Mouse (Mus musculus) forebrain, embryonic 11.5 days (tissue): ENCODE measurements around the gene Gm49394. TPM values are rescaled to one million over a fixed set of nuclear protein-coding genes. Genes with fewer than 3 reads are reported as not detected.
A peak's percentile ranks its signal among the peaks of the same experiment; 100 is the strongest.

Source experiments
- ATAC-seq: fragments of 200-750 bp; cut with Nextera tagmentation; replicated peaks from 2 replicates; pipeline ENCODE4 v1.8.0; 2017; ENCODE audit warnings: moderate TSS enrichment; ENCODE audit not compliant: low FRiP score
- DNase-seq: peaks from one replicate; pipeline ENCODE4 v3.0.0-alpha.2; 2017; ENCODE audit warnings: low spot score
- H3K27ac ChIP-seq: fragments of 300-500 bp; sonication (generic); 2 replicates; pipeline ENCODE4 v1.5.1; 2014; ENCODE audit warnings: low read depth, low read length
- H3K27me3 ChIP-seq: fragments of 300-500 bp; sonication (generic); 2 replicates; pipeline ENCODE4 v1.6.1; 2014; ENCODE audit warnings: mild to moderate bottlenecking, low read length, mixed read lengths; ENCODE audit not compliant: control insufficient read depth, insufficient read depth
- H3K36me3 ChIP-seq: fragments of 300-500 bp; sonication (generic); 2 replicates; pipeline ENCODE4 v1.6.1; 2014; ENCODE audit warnings: mild to moderate bottlenecking, low read length, moderate library complexity, mixed read lengths; ENCODE audit not compliant: control insufficient read depth, insufficient read depth
- H3K4me1 ChIP-seq: fragments of 300-500 bp; sonication (generic); replicated peaks from 2 replicates; pipeline ENCODE4 v1.6.1; 2014; ENCODE audit warnings: low read length, mixed read lengths; ENCODE audit not compliant: control insufficient read depth, insufficient read depth
- H3K4me2 ChIP-seq: fragments of 300-500 bp; sonication (generic); 2 replicates; pipeline ENCODE4 v1.6.1; 2014; ENCODE audit warnings: low read depth, mild to moderate bottlenecking, low read length, moderate library complexity, mixed read lengths; ENCODE audit not compliant: severe bottlenecking
- H3K4me3 ChIP-seq: fragments of 300-500 bp; sonication (generic); 2 replicates; pipeline ENCODE4 v1.5.1; 2014; ENCODE audit warnings: low read depth, low read length
- H3K9ac ChIP-seq: fragments of 300-500 bp; sonication (generic); 2 replicates; pipeline ENCODE4 v1.6.1; 2014; ENCODE audit warnings: low read length
- H3K9me3 ChIP-seq: fragments of 300-500 bp; sonication (generic); 2 replicates; pipeline ENCODE4 v1.6.1; 2016; ENCODE audit warnings: low read length, mixed read lengths; ENCODE audit not compliant: control insufficient read depth
- whole genome bisulfite sequencing: fragments of 180-500 bp; shearing (Covaris S2); extraction: QIAGEN DNeasy Blood & Tissue Kit; methylation state at CpG from one replicate; pipeline ENCODE4 v1.1.7; 2014; 5-methylcytosine and 5-hydroxymethylcytosine counted together
- polyA plus RNA-seq: library from polyadenylated mRNA; unstranded; fragments of >200 nt; fragmentation: Nextera tagmentation; extraction: Ambion mirVana; gene quantifications from 2 replicates; pipeline ENCODE4 v1.2.1, GENCODE M21; 2014

Gm49394 gene
- polyA plus RNA-seq, 1 experiment from 2014 or later = not detected

DNA sequence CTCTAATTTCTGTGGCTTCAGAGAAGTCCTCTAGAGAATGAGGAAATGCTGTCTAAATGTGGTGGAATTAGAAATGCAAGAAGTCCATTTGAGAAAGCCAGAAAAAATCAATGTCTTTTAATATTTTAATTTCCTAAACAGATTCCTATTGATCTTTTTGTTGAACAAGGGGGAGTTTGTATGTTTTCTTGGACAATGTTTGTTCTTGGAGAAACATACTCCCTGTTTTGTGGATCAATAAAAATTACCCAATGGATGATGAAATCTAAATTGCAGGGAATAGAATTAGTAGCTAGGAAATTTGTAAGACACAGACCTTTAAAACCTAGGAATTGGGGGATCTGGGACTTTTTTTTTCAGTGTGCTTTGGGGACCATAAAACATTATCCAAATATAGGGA, 7.9 kb downstream of the Gm49394 start:
- DNase-seq = no peak

DNA sequence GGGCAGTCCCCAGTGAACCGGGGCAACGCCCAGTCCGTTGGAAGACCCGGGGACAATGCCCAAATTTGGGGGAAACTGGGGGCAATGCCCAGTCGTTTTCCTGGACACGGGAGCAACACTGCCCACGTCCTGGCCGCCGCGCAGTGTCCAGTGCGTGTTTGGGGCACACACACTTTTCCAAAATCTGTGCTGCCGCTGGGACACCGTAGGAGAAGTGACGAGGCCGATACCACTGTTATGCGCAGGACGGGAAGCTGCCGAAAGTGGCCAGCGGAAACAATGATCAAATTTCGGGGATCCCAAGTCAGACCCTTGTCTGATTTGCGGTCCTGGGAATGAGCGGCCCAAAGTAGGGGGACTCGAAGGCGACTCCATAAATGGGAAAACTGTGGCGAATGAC, 8.7 kb downstream of the Gm49394 start:
- H3K4me2 ChIP-seq = peak overlapping the region; percentile 49
- H3K36me3 ChIP-seq = no peaks in the 10 kb centered on the region
- no peak overlapping the region for H3K9ac ChIP-seq
- H3K27me3 ChIP-seq = peaks cover 97% of the 10 kb centered on the region
- under 1% methylated on average over 25 of the region's 25 CpGs for WGBS
- peaks cover 12% of the 10 kb centered on the region for H3K4me1 ChIP-seq
- ATAC-seq (no peak), DNase-seq (no peak)
- peak overlapping the region; percentile 28 for H3K4me3 ChIP-seq
- no peak overlapping the region for H3K27ac ChIP-seq
- H3K9me3 ChIP-seq = no peaks in the 10 kb centered on the region

More for the DNA sequence above, 7.9 kb downstream of the Gm49394 start:
- no peaks in the 10 kb centered on the region for H3K36me3 ChIP-seq
- H3K9ac ChIP-seq = no peak overlapping the region
- H3K4me1 ChIP-seq = peaks cover 12% of the 10 kb centered on the region
- no peaks in the 10 kb centered on the region for H3K9me3 ChIP-seq
- H3K4me2 ChIP-seq = no peak overlapping the region
- H3K4me3 ChIP-seq = no peak overlapping the region
- peaks cover 95% of the 10 kb centered on the region for H3K27me3 ChIP-seq
- no peak for ATAC-seq
- no peak overlapping the region for H3K27ac ChIP-seq

DNA sequence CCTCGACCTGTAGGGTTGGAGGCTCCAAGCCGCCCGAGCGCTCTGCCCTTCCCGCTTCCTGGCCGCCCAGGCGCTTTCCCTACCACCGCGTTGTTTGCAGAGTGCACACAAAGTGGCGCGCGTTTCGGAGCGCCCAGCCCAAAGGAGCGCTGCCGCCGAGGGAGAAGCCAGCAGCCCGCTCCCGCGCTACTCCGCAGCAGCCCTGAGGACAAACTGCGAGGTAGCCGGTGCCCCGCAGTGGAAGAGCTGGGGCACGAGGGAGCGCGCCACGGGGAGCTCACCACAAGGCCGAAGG, 9.1 kb downstream of the Gm49394 start:
- WGBS = under 1% methylated on average over 29 of the region's 29 CpGs
- peak; percentile 75 for DNase-seq
- peak overlapping the region; percentile 49 for H3K4me2 ChIP-seq
- no peak for ATAC-seq
- H3K4me1 ChIP-seq = peaks cover 12% of the 10 kb centered on the region
- peaks cover 97% of the 10 kb centered on the region for H3K27me3 ChIP-seq
- H3K36me3 ChIP-seq = no peaks in the 10 kb centered on the region
- peak overlapping the region; percentile 47; the same call in 1 of the 2 replicates for H3K9ac ChIP-seq
- peak overlapping the region; percentile 28 for H3K4me3 ChIP-seq
- no peaks in the 10 kb centered on the region for H3K9me3 ChIP-seq
- H3K27ac ChIP-seq = no peak overlapping the region

- DNase-seq (no peak), ATAC-seq (0 out of 2 replicates have a peak, but pooled peaks have one; percentile 37)
- H3K36me3 ChIP-seq = no peaks in the 10 kb centered on the region
- H3K9ac ChIP-seq = peak overlapping the region; percentile 47; the same call in 1 of the 2 replicates
- peaks cover 97% of the 10 kb centered on the region for H3K27me3 ChIP-seq
- H3K4me1 ChIP-seq = peaks cover 12% of the 10 kb centered on the region
- peak overlapping the region; percentile 34 for H3K4me3 ChIP-seq
- H3K9me3 ChIP-seq = no peaks in the 10 kb centered on the region
- WGBS = under 1% methylated on average over 41 of the region's 43 CpGs
- no peak overlapping the region for H3K27ac ChIP-seq
- peak overlapping the region; percentile 49 for H3K4me2 ChIP-seq
Observed at GRCm38 (mm10) chr7:142659767-142660650, 9.7 kb downstream of the Gm49394 start.

DNA sequence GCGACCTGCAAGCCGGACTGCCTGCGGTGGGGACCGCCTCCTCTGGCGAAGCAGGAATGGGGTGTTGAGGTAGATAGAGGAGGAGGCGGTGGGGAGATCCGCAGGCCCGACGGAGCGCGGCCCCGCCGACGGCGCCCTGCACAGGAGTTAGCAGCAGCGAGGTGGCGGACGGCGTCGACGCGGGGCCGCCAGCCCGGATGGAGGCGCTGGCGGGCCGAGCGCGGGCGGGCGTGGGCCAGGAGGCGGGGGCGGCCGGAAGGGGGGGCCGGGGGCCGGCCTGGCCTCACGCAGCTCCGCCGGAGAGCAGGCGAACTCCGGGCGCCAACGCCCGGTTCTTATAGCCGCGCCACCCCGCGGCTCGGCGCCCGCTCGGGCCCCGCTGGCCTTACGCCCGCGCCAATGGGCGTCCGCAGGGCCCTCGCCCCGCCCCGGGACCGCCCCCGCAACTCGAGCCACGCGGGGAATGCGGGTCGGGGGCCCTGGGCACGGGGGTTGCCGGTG, 10.5 kb downstream of the Gm49394 start:
- Histone ChIP-seq H3K9ac (no peak overlapping the region; the same call in 1 of the 2 replicates), H3K27me3 (peaks cover 97% of the 10 kb centered on the region), H3K4me2 (peak overlapping the region; percentile 43), H3K36me3 (no peaks in the 10 kb centered on the region), H3K9me3 (no peaks in the 10 kb centered on the region), H3K27ac (no peak overlapping the region), H3K4me3 (peak overlapping the region; percentile 34), H3K4me1 (peaks cover 12% of the 10 kb centered on the region)
- DNase-seq (peak; percentile 73), ATAC-seq (peak; percentile 50)
- 2% methylated on average over 41 of the region's 70 CpGs for WGBS

DNA sequence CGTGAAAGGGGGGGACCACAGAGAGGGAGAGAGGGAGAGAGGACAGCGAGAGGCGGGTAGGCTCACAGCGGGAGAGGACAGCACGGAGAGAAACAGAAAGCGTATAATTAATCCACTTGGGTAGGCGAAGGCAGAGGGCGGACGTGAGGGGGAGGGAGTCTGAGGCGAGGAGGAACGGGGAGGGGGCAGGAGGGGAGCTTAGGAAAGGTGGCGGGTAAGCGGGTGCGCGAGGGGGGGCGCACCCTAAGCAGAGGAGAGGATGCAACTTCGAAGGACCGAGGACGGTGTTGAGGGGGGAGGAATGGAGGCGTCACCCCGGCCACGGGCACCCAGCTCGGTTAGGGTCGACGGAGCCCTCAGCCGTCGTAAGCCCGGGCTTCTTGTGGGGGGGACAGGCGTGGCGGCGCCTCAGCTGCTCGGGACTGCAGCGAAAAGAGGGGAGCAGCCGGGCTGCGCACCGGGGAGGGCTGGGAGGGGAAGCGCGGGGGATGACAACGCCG, 11.0 kb downstream of the Gm49394 start:
- DNase-seq = no peak
- no peak overlapping the region; the same call in 1 of the 2 replicates for H3K9ac ChIP-seq
- peak; percentile 31 for ATAC-seq
- H3K27me3 ChIP-seq = peaks cover 97% of the 10 kb centered on the region
- peaks cover 12% of the 10 kb centered on the region for H3K4me1 ChIP-seq
- H3K4me3 ChIP-seq = peak overlapping the region; percentile 34
- no peaks in the 10 kb centered on the region for H3K9me3 ChIP-seq
- no peaks in the 10 kb centered on the region for H3K36me3 ChIP-seq
- H3K4me2 ChIP-seq = peak overlapping the region; percentile 43
- WGBS = under 1% methylated on average over 39 of the region's 40 CpGs
- no peak overlapping the region for H3K27ac ChIP-seq

DNA sequence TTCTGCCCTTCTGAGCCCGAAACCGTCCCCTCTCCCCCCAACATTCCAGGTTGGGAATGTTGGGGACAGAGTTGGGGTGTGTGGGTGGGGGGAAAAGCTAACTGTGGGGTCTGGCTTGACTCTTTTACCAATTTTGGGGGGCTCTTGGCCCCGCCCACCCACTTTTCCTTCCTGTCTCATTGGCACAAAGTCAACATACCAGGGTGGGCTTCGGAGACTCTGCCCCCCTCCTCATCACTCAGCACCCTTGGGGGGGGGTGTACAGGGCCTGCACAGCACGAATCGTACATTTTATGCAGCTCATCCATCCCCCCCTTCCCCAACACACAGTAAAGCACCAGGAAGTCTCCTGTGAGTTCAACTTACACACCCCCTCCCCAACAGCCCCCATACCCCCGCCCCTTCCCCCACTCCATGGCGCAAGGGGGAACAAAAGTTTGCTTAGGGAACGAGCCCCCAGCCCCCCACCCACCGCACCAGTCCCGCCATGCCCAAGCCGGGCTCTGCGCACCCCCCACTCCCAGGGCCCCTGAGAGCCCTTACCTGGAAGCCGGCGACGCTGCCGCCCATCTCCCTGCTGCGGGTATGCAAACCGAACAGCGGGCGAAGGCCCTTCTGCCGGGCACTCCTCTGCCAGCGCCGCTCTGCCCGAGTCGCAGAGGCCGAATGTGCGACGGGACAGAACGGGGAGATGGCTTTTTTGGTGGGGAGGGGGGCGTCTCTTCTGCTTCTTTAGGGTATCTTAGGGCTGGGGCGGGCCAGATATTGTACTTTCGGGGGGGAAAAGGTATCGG, 11.7 kb downstream of the Gm49394 start:
- Histone ChIP-seq H3K4me1 (peaks cover 12% of the 10 kb centered on the region), H3K9ac (peak overlapping the region; percentile 43; the same call in 1 of the 2 replicates), H3K36me3 (no peaks in the 10 kb centered on the region), H3K27me3 (peaks cover 94% of the 10 kb centered on the region), H3K27ac (no peak overlapping the region), H3K4me2 (peak overlapping the region; percentile 43), H3K9me3 (no peaks in the 10 kb centered on the region), H3K4me3 (peak overlapping the region; percentile 34)
- WGBS = under 1% methylated on average over 34 of the region's 34 CpGs
- ATAC-seq (no peak), DNase-seq (peak; percentile 68)

GRCm38 (mm10) chr7:142657341-142657791, 12.4 kb downstream of the Gm49394 start:
- DNase-seq = no peak
- no peak overlapping the region for H3K9ac ChIP-seq

More at GRCm38 (mm10) chr7:142657341-142657791, 12.4 kb downstream of the Gm49394 start:
- H3K4me1 ChIP-seq = peaks cover 12% of the 10 kb centered on the region
- no peak overlapping the region for H3K27ac ChIP-seq
- no peak for ATAC-seq
- H3K4me3 ChIP-seq = no peak overlapping the region; the same call in 1 of the 2 replicates
- no peaks in the 10 kb centered on the region for H3K9me3 ChIP-seq
- peaks cover 91% of the 10 kb centered on the region for H3K27me3 ChIP-seq
- 10% methylated on average over 7 of the region's 9 CpGs for WGBS
- no peaks in the 10 kb centered on the region for H3K36me3 ChIP-seq
- no peak overlapping the region for H3K4me2 ChIP-seq
